Mouse (Mus musculus) heart, adult 2 months (tissue): ENCODE results near the gene Ngfr.

Experiments used
- CTCF ChIP-seq: fragments of 200-600 bp; IDR thresholded peaks from 2 replicates; pipeline ENCODE4 v1.8.1; 2022; ENCODE audit warnings: antibody characterized with exemption, mild to moderate bottlenecking, moderate library complexity
- POLR2A ChIP-seq: fragments of 200-500 bp; IDR thresholded peaks from 2 replicates; pipeline ENCODE4 v1.6.1; 2011; ENCODE audit warnings: mild to moderate bottlenecking, low read depth, low read length, control low read depth; ENCODE audit not compliant: insufficient read depth

GRCm38 (mm10) chr11:95614739-95615138 is 27.2 kb upstream of the Ngfr start:
- TF ChIP-seq CTCF (no peak), POLR2A (no peak)
